Mouse (Mus musculus) spleen, postnatal 14 days (tissue): ENCODE results near the gene Cenpw.

Experiments
- DNase-seq, 2 experiments: peaks; one replicate each; pipeline ENCODE4 v3.0.0; 2021 to 2022; ENCODE audit warnings: low spot score in 2 of 2

Cenpw gene

DNA sequence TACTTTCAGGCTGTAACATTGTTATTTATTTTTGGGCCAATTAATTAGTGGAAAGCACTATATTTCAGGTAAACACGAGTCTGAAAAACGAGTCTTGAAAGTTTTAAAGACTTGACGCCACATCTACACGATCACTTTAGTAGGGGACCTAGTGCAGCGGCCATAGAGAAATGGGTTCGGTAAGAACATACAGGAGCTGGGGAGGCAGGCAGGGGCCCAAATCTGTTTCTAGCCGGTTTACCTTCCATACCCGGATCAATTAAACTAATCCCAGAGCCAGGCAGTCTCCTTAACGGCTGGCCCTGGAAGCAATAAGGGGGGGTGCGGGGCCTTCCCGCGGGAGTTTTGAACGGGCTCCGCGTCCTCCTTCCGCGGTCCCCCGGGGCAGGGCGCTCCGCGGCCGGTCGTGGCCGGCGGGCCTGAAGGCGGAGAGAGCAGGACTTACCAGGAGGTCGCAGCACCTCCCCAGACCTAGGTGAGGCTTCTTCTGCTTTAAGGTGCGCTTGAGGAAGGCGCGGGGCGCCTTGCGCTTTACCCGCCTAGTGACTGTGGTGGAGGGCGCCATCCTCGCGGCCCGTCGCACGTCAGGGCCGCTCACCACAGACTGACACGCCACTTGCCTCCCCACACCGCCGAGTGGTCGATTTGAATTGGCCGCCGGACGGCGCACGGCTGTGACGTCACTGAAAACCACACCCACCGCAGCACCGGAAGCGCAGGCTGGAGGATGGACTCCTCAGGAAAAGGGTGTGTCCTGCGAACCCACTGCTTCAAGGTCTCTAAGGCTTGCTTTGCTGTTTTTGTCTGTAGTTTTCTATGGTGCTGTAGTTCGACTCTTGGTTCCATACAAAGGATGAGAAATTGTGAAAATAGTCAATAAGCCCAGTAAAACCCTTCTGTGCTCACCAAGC is at the start of gene Cenpw:
Gene Cenpw, minus strand, starts transcription at position 645 of the 911 bp plus-strand sequence.
- DNase-seq, result peak; percentile 83 to 89

GRCm38 (mm10) chr10:30249654-30250053 is 49.3 kb upstream of the Cenpw start:
- DNase-seq, result no peak

DNA sequence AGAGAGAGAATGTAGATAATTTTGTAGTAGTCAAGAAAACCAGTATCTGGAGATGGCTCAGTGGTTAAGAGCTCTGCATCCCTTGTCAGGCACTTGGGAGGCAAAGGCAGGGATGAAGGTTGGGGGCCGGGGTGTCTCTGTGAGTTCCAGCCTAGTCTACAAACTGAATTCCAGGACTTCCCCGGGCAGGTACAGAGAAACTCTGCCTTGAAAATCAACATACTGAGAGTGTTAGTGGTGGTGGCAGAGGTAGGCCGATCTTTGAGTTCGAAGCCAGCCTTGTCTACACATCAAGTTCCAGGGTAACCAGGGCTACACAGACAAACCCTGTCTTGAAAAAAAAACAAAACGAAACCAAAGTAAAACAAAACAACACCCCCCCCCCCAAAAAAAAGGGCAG is 859 bp downstream of the Cenpw start:
- no peak for DNase-seq

DNA sequence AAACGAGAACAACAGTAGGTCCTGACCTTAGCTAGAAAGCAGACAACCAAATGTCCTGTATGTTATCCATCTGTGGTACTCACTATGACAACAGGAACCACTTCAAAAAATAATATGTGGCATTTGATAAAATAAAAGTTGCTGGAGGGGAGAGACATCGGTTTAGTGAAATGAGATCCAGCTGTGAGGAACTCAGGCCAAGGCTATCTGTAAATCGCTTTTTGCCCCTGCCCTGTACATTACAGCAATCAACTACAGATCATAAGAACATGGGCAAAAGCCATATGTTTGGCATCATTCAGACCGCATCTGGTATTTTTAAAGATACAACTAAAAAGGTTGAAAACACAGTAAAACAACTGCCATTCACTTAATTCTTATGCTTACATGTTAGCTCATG is 32.7 kb downstream of the Cenpw start:
- no peak for DNase-seq
